Mouse (Mus musculus) CD4-positive helper T cell, adult 2 months (primary cell): ENCODE data around the gene Ap2a2.

Source experiments
- DNase-seq: peaks from one replicate; pipeline ENCODE4 v3.0.0-alpha.2; 2012; ENCODE audit warnings: low read depth, missing footprints, low spot score

Ap2a2 gene

GRCm38 (mm10) chr7:141561682-141562391 lies at the start of gene Ap2a2:
Ap2a2 (plus strand) TSS chr7:141562173.
- peak; percentile 94 for DNase-seq

GRCm38 (mm10) chr7:141517638-141518037 lies 44.3 kb upstream of the Ap2a2 start:
- DNase-seq: no peak

GRCm38 (mm10) chr7:141518296-141518695 lies 43.7 kb upstream of the Ap2a2 start:
- no peak for DNase-seq

- no peak for DNase-seq
These were observed 43.0 kb upstream of the Ap2a2 start for GRCm38 (mm10) chr7:141518926-141519325.

- no peak for DNase-seq
These were observed 42.2 kb upstream of the Ap2a2 start for GRCm38 (mm10) chr7:141519795-141520194.

- DNase-seq: no peak
These were observed 39.0 kb upstream of the Ap2a2 start for GRCm38 (mm10) chr7:141523007-141523406.

- DNase-seq: no peak
These were observed 37.7 kb upstream of the Ap2a2 start for GRCm38 (mm10) chr7:141524271-141524670.

- DNase-seq: peak; percentile 54
These were observed 37.0 kb upstream of the Ap2a2 start for GRCm38 (mm10) chr7:141524760-141525579.

- DNase-seq: no peak
These were observed 36.4 kb upstream of the Ap2a2 start for GRCm38 (mm10) chr7:141525580-141525925.

- DNase-seq: no peak
These were observed 26.4 kb upstream of the Ap2a2 start for GRCm38 (mm10) chr7:141535570-141535969.

- DNase-seq: peak; percentile 12
These were observed 23.0 kb upstream of the Ap2a2 start for GRCm38 (mm10) chr7:141538852-141539555.

- peak; percentile 97 for DNase-seq
These were observed 22.2 kb upstream of the Ap2a2 start, which contains the start of gene Chid1 for GRCm38 (mm10) chr7:141539556-141540311. Chid1 (minus strand) TSS chr7:141539857.

- DNase-seq: peak; percentile 16
These were observed 21.5 kb upstream of the Ap2a2 start for GRCm38 (mm10) chr7:141540312-141541081.

- DNase-seq: no peak
These were observed 20.3 kb upstream of the Ap2a2 start for GRCm38 (mm10) chr7:141541681-141542080.

GRCm38 (mm10) chr7:141542588-141542987 lies 19.4 kb upstream of the Ap2a2 start:
- no peak for DNase-seq

- DNase-seq: no peak
These were observed 17.3 kb upstream of the Ap2a2 start for GRCm38 (mm10) chr7:141544654-141545053.

GRCm38 (mm10) chr7:141549432-141550061 lies 12.4 kb upstream of the Ap2a2 start:
- no peak for DNase-seq

- DNase-seq: no peak
These were observed 11.5 kb upstream of the Ap2a2 start for GRCm38 (mm10) chr7:141550464-141550863.

GRCm38 (mm10) chr7:141558329-141558776 lies 3.6 kb upstream of the Ap2a2 start:
- DNase-seq: peak; percentile 43

GRCm38 (mm10) chr7:141558946-141559345 lies 3.0 kb upstream of the Ap2a2 start:
- no peak for DNase-seq
